Mouse (Mus musculus): Measurements from ENCODE around the gene Il18r1.

DNA sequence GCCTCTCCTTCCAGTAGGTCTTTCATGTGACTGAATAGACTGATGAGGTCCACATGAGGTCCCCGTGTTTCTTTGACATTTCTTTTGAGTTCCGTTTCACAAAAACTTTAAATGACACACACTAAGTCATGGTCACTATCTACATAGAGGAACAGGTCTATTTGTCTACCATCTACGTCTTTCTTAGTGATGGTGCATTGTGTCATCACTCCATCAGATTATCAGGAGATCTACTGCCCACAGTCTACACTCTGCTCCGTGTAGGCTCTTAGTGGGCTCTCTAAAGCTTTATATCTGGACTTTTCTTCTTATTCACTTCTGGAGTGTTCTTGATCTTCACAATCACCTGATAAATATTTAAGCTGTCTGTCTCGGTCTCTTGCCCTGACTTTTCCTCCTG is 63.9 kb downstream of the Il18r1 start:
- TF ChIP-seq FLI1 (IDR thresholded peaks at IDR 0.05; ENCODE audit: low read length) (no peak), GATA1 (IDR thresholded peaks at IDR 0.05; ENCODE audit: borderline replicate concordance, low read length) (no peak)
